Mouse (Mus musculus) G1E (cell line): ENCODE results near the gene Lypd8.

Experiments
- CTCF ChIP-seq: IDR thresholded peaks from 2 replicates; pipeline ENCODE4 v1.5.1; 2012; ENCODE audit warnings: low read depth, low read length, inconsistent platforms, mixed read lengths
- GATA1 ChIP-seq: IDR thresholded peaks from 2 replicates; pipeline ENCODE4 v1.6.1; 2012; ENCODE audit warnings: borderline replicate concordance, low read length, inconsistent platforms, mixed read lengths
- POLR2AphosphoS5 ChIP-seq: IDR thresholded peaks from 2 replicates; pipeline ENCODE4 v1.6.1; 2012; ENCODE audit warnings: low read depth, low read length, inconsistent platforms; ENCODE audit not compliant: insufficient replicate concordance
- TAL1 ChIP-seq: conservative IDR thresholded peaks from 2 replicates; pipeline ENCODE4 v1.6.1; 2012; ENCODE audit warnings: low read depth, low read length, inconsistent platforms, mixed read lengths

DNA sequence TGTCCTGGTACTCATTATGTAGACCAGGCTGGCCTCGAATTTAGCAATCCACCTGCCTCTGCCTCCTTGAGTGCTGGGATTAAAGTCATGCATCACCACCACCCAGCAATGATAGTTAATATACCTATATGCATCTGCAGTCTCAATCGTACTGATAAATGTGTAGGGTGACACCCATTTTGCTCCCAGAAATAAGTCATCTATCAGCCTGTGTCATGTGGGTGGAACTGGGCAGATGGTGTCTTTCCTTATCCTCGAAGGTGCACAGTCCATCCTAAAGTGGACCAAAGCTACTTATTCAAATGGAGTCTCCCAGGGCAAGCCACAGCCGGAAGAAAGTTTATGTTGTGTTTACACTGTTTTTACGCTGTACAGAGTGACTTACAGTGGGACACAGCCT lies 27.7 kb upstream of the Lypd8 start:
- TF ChIP-seq POLR2AphosphoS5 (no peak), CTCF (no peak), GATA1 (no peak), TAL1 (no peak)
